ENCODE assay signal across 25 mouse cellular contexts in the genomic region with DNA sequence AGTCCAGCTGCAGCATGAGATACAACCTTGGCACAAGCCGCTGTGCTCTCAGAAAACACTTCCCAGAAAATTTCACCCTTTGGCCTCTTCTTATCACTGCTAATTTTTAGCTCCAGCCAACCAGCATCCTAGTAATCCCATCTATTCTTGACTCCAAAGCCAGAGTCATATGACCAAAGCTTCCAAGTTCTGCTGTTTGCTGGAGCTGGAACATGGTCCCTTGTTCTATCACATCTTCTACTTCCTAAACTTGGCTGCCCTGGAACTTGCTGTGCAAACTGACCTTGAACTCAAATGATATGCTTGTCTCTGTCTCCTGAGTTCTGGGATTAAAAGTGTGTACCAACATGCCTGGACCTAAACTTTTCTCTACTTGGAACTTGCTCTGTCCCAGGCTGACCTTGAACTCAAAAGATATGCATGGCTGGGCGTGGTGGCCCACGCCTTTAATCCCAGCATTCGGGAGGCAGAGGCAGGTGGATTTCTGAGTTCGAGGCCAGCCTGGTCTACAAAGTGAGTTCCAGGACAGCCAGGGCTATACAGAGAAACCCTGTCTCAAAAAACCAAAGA. TPM values are rescaled to one million over a fixed set of nuclear protein-coding genes. Genes with fewer than 3 reads are reported as not detected.
DNase-seq lines count a peak whose midpoint lies in the region; ATAC-seq and TF ChIP-seq lines count a peak whose summit lies in the region.
"Had no signal": no experiment of that assay in that cellular context is flagged by ENCODE, and none has a peak within 500 bp of the region (broad histone marks: within the 10 kb centered on the region; RNA-seq: fewer than 3 reads in every experiment).

No protein-coding gene starts in this region.

- intact Hi-C loops in heart, adult 2 months (cut with DNase I): no loop called here
- intact Hi-C loops in heart, postnatal 36 days (cut with DNase I): no loop called here
- intact Hi-C loops in heart, postnatal 10 days (cut with DNase I): no loop called here

- DNase-seq in heart, adult 2 months: peak in 1 of 2 experiments; percentile 21
- DNase-seq in heart, postnatal 36 days: no peak
- no peak for DNase-seq in heart, postnatal 0 days (ENCODE audit: low spot score)
- peak; percentile 52 for DNase-seq in R1 (ENCODE audit: low read depth, low spot score)
- DNase-seq in heart, postnatal 10 days: peak; percentile 26 to 35
- no peak for DNase-seq in ovary, postnatal 10 days (ENCODE audit: low spot score)
- DNase-seq: adrenal gland, adult 2 months; adrenal gland, postnatal 14 days; cerebellum, adult 11 months; cerebellum, adult 2 months; cerebellum, adult 9-11 months; cerebellum, postnatal 25 days; gastrocnemius, postnatal 25 days; kidney, adult 2 months had no signal

- no peak for TF ChIP-seq EP300 in heart, adult 2 months (IDR thresholded peaks at IDR 0.05; ENCODE audit: insufficient read depth, low read depth, low read length)
- no peak for TF ChIP-seq EP300 in heart, postnatal 0 days (IDR thresholded peaks at IDR 0.05; ENCODE audit: low read depth)

- H3K4me1 ChIP-seq in heart, adult 2 months (ENCODE audit: control insufficient read depth, insufficient read depth, low read length): no peaks in the 10 kb centered on the region
- no peaks in the 10 kb centered on the region for H3K4me1 ChIP-seq in heart, postnatal 0 days (ENCODE audit: control insufficient read depth, insufficient read depth)
- 0 out of 2 replicates have a peak, but pooled peaks cover 3% of the 10 kb centered on the region for H3K4me1 ChIP-seq in heart, embryonic 11.5 days (ENCODE audit: control insufficient read depth, insufficient read depth, low read length)
- H3K4me1 ChIP-seq: embryonic facial prominence, embryonic 12.5 days; embryonic facial prominence, embryonic 15.5 days; forebrain, embryonic 12.5 days; forebrain, embryonic 15.5 days; hindbrain, embryonic 12.5 days; hindbrain, embryonic 15.5 days; kidney, embryonic 15.5 days had no signal

- no peak overlapping the region for H3K4me3 ChIP-seq in heart, adult 2 months
- H3K4me3 ChIP-seq in heart, postnatal 0 days (ENCODE audit: low read depth, low read length): no peak overlapping the region
- H3K4me3 ChIP-seq in heart, embryonic 11.5 days (ENCODE audit: low read depth, low read length): no peak overlapping the region
- H3K4me3 ChIP-seq: embryonic facial prominence, embryonic 12.5 days; embryonic facial prominence, embryonic 15.5 days; forebrain, embryonic 12.5 days; forebrain, embryonic 15.5 days; hindbrain, embryonic 12.5 days; hindbrain, embryonic 15.5 days; kidney, embryonic 15.5 days had no signal

- no peak for TF ChIP-seq POLR2A in heart, adult 2 months (IDR thresholded peaks at IDR 0.05; ENCODE audit: insufficient read depth, low read depth, low read length)

- H3K9ac ChIP-seq in heart, adult 2 months (ENCODE audit: low read depth, low read length): no peak overlapping the region
- H3K9ac ChIP-seq in heart, postnatal 0 days (replicated peaks; ENCODE audit: low read depth, low read length): no peak overlapping the region
- H3K9ac ChIP-seq in heart, embryonic 11.5 days (ENCODE audit: low read depth, low read length): no peak overlapping the region
- H3K9ac ChIP-seq: embryonic facial prominence, embryonic 12.5 days; embryonic facial prominence, embryonic 15.5 days; forebrain, embryonic 12.5 days; forebrain, embryonic 15.5 days; hindbrain, embryonic 12.5 days; hindbrain, embryonic 15.5 days; kidney, embryonic 15.5 days had no signal

- H3K9me3 ChIP-seq in heart, postnatal 0 days (replicated peaks; ENCODE audit: control insufficient read depth, low read length): no peaks in the 10 kb centered on the region
- H3K9me3 ChIP-seq in heart, embryonic 11.5 days (replicated peaks; ENCODE audit: control insufficient read depth, low read length): no peaks in the 10 kb centered on the region
- H3K9me3 ChIP-seq: embryonic facial prominence, embryonic 12.5 days; embryonic facial prominence, embryonic 15.5 days; forebrain, embryonic 12.5 days; forebrain, embryonic 15.5 days; hindbrain, embryonic 12.5 days; hindbrain, embryonic 15.5 days; kidney, embryonic 15.5 days had no signal

- WGBS in heart, adult 2 months: 65% methylated on average over 5 of the region's 5 CpGs
- WGBS in heart, postnatal 0 days: 78% methylated on average over 5 of the region's 5 CpGs
- 78% methylated on average over 5 of the region's 5 CpGs for WGBS in heart, embryonic 11.5 days (ENCODE audit: insufficient replicate concordance)

- peak overlapping the region; percentile 43 for H3K27ac ChIP-seq in heart, adult 2 months
- no peak overlapping the region for H3K27ac ChIP-seq in heart, postnatal 0 days (ENCODE audit: low read depth)
- no peak overlapping the region for H3K27ac ChIP-seq in heart, embryonic 11.5 days (ENCODE audit: low read depth, low read length)
- H3K27ac ChIP-seq: embryonic facial prominence, embryonic 12.5 days; embryonic facial prominence, embryonic 15.5 days; forebrain, embryonic 12.5 days; forebrain, embryonic 15.5 days; hindbrain, embryonic 12.5 days; hindbrain, embryonic 15.5 days; kidney, embryonic 15.5 days had no signal

- peak; percentile 30; the same call in 1 of the 2 replicates for ATAC-seq in heart, postnatal 0 days (ENCODE audit: insufficient read depth, low read depth)
- ATAC-seq in heart, embryonic 11.5 days (replicated peaks; ENCODE audit: insufficient number of reproducible peaks, low FRiP score, low TSS enrichment): no peak
- ATAC-seq: CD4-positive, CD25-positive, alpha-beta regulatory T cell, adult 4 months; forebrain, embryonic 15.5 days; intestine, postnatal 0 days had no signal

- no peak overlapping the region for H3K4me2 ChIP-seq in heart, postnatal 0 days (ENCODE audit: low read depth, low read length)
- no peak overlapping the region for H3K4me2 ChIP-seq in heart, embryonic 11.5 days
- H3K4me2 ChIP-seq: embryonic facial prominence, embryonic 12.5 days; embryonic facial prominence, embryonic 15.5 days; forebrain, embryonic 12.5 days; forebrain, embryonic 15.5 days; hindbrain, embryonic 12.5 days; hindbrain, embryonic 15.5 days; kidney, embryonic 15.5 days had no signal

- H3K36me3 ChIP-seq in heart, adult 2 months (ENCODE audit: control insufficient read depth, insufficient read depth, low read length): no peaks in the 10 kb centered on the region
- H3K36me3 ChIP-seq in heart, postnatal 0 days (replicated peaks; ENCODE audit: control insufficient read depth, insufficient read depth, low read length): no peaks in the 10 kb centered on the region
- no peaks in the 10 kb centered on the region for H3K36me3 ChIP-seq in heart, embryonic 11.5 days (ENCODE audit: control insufficient read depth, insufficient read depth, low read length)
- H3K36me3 ChIP-seq: embryonic facial prominence, embryonic 12.5 days; embryonic facial prominence, embryonic 15.5 days; forebrain, embryonic 12.5 days; forebrain, embryonic 15.5 days; hindbrain, embryonic 12.5 days; hindbrain, embryonic 15.5 days; kidney, embryonic 15.5 days had no signal

- no peak for TF ChIP-seq CTCF in heart, adult 2 months (IDR thresholded peaks at IDR 0.05)
- no peak for TF ChIP-seq CTCF in heart, postnatal 0 days (IDR thresholded peaks at IDR 0.05; ENCODE audit: low read depth)

- H3K79me2 ChIP-seq in heart, adult 2 months (replicated peaks; ENCODE audit: control insufficient read depth, insufficient read depth, low read length): no peaks in the 10 kb centered on the region

- no peaks in the 10 kb centered on the region for H3K27me3 ChIP-seq in heart, adult 2 months (ENCODE audit: control insufficient read depth, insufficient read depth, low read length)
- no peaks in the 10 kb centered on the region for H3K27me3 ChIP-seq in heart, postnatal 0 days (ENCODE audit: control insufficient read depth, insufficient read depth, low read length)
- no peaks in the 10 kb centered on the region for H3K27me3 ChIP-seq in heart, embryonic 11.5 days (ENCODE audit: control insufficient read depth, insufficient read depth, low read length)
- H3K27me3 ChIP-seq: embryonic facial prominence, embryonic 12.5 days; embryonic facial prominence, embryonic 15.5 days; forebrain, embryonic 12.5 days; forebrain, embryonic 15.5 days; hindbrain, embryonic 12.5 days; hindbrain, embryonic 15.5 days; kidney, embryonic 15.5 days had no signal

RNA-seq across cellular contexts. Expression of a gene that starts 11.7 kb away (rescaled TPM):
- 1,000 to 10,000 TPM; 1,353 to 1,535 TPM for total RNA-seq in heart, adult 2 months (2021)
- polyA plus RNA-seq in heart, adult 2 months (2012; rRNA removed): 945 and 1,207 TPM in 2 replicates
- 1,000 to 10,000 TPM; 1,412 to 1,495 TPM for total RNA-seq in heart, postnatal 36 days (2021)
- 67.6 and 219 TPM in 2 replicates for total RNA-seq in heart, postnatal 0 days (2014; rRNA removed; ENCODE audit: low replicate concordance)
- 1,581 and 1,638 TPM in 2 replicates for polyA plus RNA-seq in heart, postnatal 0 days (2015; fragmentation: Nextera tagmentation; extraction: Ambion mirVana)
- polyA plus RNA-seq in heart, embryonic 11.5 days (2014; fragmentation: Nextera tagmentation; extraction: Ambion mirVana): 1,249 and 1,400 TPM in 2 replicates
- 1,000 to 10,000 TPM; 1,683 to 1,690 TPM for total RNA-seq in heart, postnatal 10 days (2021)

RNA-seq across cellular contexts. Expression of a gene that starts 21.4 kb away (rescaled TPM):
- total RNA-seq in heart, adult 2 months (2021): not detected
- not detected in 2 replicates for polyA plus RNA-seq in heart, adult 2 months (2012; rRNA removed)
- not detected for total RNA-seq in heart, postnatal 36 days (2021)
- 3.9 TPM in 1 of 2 replicates, not detected in the other for total RNA-seq in heart, postnatal 0 days (2014; rRNA removed; ENCODE audit: low replicate concordance)
- 4.0 and 5.1 TPM in 2 replicates for polyA plus RNA-seq in heart, postnatal 0 days (2015; fragmentation: Nextera tagmentation; extraction: Ambion mirVana)
- 17.1 and 20.8 TPM in 2 replicates for polyA plus RNA-seq in heart, embryonic 11.5 days (2014; fragmentation: Nextera tagmentation; extraction: Ambion mirVana)
- total RNA-seq in heart, postnatal 10 days (2021): 1 to 10 TPM; 1.4 to 2.0 TPM
- total RNA-seq: gastrocnemius, adult 8-10 months; gastrocnemius, postnatal 25 days had no signal
- polyA plus RNA-seq: adrenal gland, adult 2 months; kidney, adult 2 months had no signal

RNA-seq across cellular contexts. Expression of a gene that starts 36.6 kb away (rescaled TPM):
- total RNA-seq in heart, adult 2 months (2021): 100 to 1,000 TPM; 196 to 230 TPM
- 91.2 and 92.2 TPM in 2 replicates for polyA plus RNA-seq in heart, adult 2 months (2012; rRNA removed)
- total RNA-seq in heart, postnatal 36 days (2021): 100 to 1,000 TPM; 206 to 211 TPM
- 57.0 and 86.3 TPM in 2 replicates for total RNA-seq in heart, postnatal 0 days (2014; rRNA removed; ENCODE audit: low replicate concordance)
- 502 and 513 TPM in 2 replicates for polyA plus RNA-seq in heart, postnatal 0 days (2015; fragmentation: Nextera tagmentation; extraction: Ambion mirVana)
- 539 and 559 TPM in 2 replicates for polyA plus RNA-seq in heart, embryonic 11.5 days (2014; fragmentation: Nextera tagmentation; extraction: Ambion mirVana)
- total RNA-seq in heart, postnatal 10 days (2021): 100 to 1,000 TPM; 259 to 277 TPM

RNA-seq across cellular contexts. Expression of a gene that starts 36.7 kb away (rescaled TPM):
- total RNA-seq in heart, adult 2 months (2021): 10 to 100 TPM; 18.9 to 19.2 TPM
- polyA plus RNA-seq in heart, adult 2 months (2012; rRNA removed): 6.5 and 10.6 TPM in 2 replicates
- 10 to 100 TPM; 18.8 to 20.6 TPM for total RNA-seq in heart, postnatal 36 days (2021)
- total RNA-seq in heart, postnatal 0 days (2014; rRNA removed; ENCODE audit: low replicate concordance): 43.1 and 55.0 TPM in 2 replicates
- polyA plus RNA-seq in heart, postnatal 0 days (2015; fragmentation: Nextera tagmentation; extraction: Ambion mirVana): 28.2 and 29.9 TPM in 2 replicates
- 35.3 and 37.3 TPM in 2 replicates for polyA plus RNA-seq in heart, embryonic 11.5 days (2014; fragmentation: Nextera tagmentation; extraction: Ambion mirVana)
- total RNA-seq in heart, postnatal 10 days (2021): 10 to 100 TPM; 27.8 to 32.4 TPM

RNA-seq across cellular contexts. Expression of a gene that starts 49.7 kb away (rescaled TPM):
- 1 to 10 TPM; 2.2 to 3.1 TPM for total RNA-seq in heart, adult 2 months (2021)
- 1.00 and 2.1 TPM in 2 replicates for polyA plus RNA-seq in heart, adult 2 months (2012; rRNA removed)
- 1 to 10 TPM; 2.6 to 3.6 TPM for total RNA-seq in heart, postnatal 36 days (2021)
- 6.3 and 13.1 TPM in 2 replicates for total RNA-seq in heart, postnatal 0 days (2014; rRNA removed; ENCODE audit: low replicate concordance)
- polyA plus RNA-seq in heart, postnatal 0 days (2015; fragmentation: Nextera tagmentation; extraction: Ambion mirVana): 7.9 and 8.6 TPM in 2 replicates
- 19.0 and 20.9 TPM in 2 replicates for polyA plus RNA-seq in heart, embryonic 11.5 days (2014; fragmentation: Nextera tagmentation; extraction: Ambion mirVana)
- total RNA-seq in heart, postnatal 10 days (2021): 1 to 10 TPM; 4.9 to 6.6 TPM

Comparison
In these comparisons a context has a peak if more than half of its experiments do, and no peak if none do; other contexts are left out.
1. DNase-seq: peak in R1 (single experiment) and heart, postnatal 10 days (2 of 2); none in heart, postnatal 36 days (0 of 2), heart, postnatal 0 days (single experiment) and ovary, postnatal 10 days (single experiment).